Mouse (Mus musculus): Measurements from ENCODE around the gene Thap3. TPM values are rescaled to one million over a fixed set of nuclear protein-coding genes. Genes with fewer than 3 reads are reported as not detected.

Thap3 gene
- total and polyA plus RNA-seq, 3 experiments: 11.0 to 27.6 (median 12.8) TPM

DNA sequence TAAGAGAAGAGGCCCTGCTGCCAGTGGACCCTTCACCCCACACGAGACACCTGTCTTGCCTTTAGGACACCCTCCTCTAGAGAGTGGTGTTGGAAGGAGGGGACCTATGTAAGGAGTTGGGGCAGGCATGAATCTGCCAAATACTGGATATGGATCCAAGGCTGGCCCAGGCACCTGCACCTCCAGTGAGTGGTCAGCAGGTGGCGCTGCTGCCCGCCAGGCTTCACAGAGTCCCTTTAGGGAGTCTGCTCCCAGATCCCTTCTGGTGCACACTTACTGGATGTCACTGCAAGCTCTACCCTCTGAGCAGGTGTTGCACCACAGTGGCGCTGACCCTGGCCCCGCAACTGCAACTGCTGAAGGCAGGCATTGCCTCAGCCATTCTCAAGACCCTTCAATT, 7.4 kb downstream of the Thap3 start:
- Histone ChIP-seq H3K36me3 (replicated peaks in 1 of 2; ENCODE audit: control insufficient read depth in 1 of 2, insufficient read depth in 1 of 2, low read length in 1 of 2) (peaks cover 74 to 91% of the 10 kb centered on the region in 2 experiments), H3K9ac (ENCODE audit: insufficient read depth, low read depth) (no peak overlapping the region), H3K79me2 (replicated peaks; ENCODE audit: control insufficient read depth, extremely low read depth, insufficient read depth, poor library complexity, severe bottlenecking) (0 out of 2 replicates have a peak, but pooled peaks cover 2% of the 10 kb centered on the region), H3K27ac (ENCODE audit: insufficient read depth, low read depth) (no peak overlapping the region), H3K9me3 (replicated peaks; ENCODE audit: low read length) (no peaks in the 10 kb centered on the region), H3K4me1 (ENCODE audit: control insufficient read depth in 1 of 2, insufficient read depth in 2 of 2) (peaks cover 3 to 11% of the 10 kb centered on the region in 2 experiments; a peak in 3 of 4 replicates), H3K27me3 (replicated peaks) (no peaks in the 10 kb centered on the region), H3K4me2 (ENCODE audit: insufficient read depth, low read depth, poor library complexity, severe bottlenecking) (no peak overlapping the region), H3K4me3 (replicated peaks in 1 of 3; ENCODE audit: low read depth in 2 of 3, low read length in 2 of 3, poor library complexity in 1 of 3) (no peak overlapping the region)
- DNase-seq (ENCODE audit: extremely low read depth): peak; percentile 56
- TF ChIP-seq MAZ (IDR thresholded peaks at IDR 0.05; ENCODE audit: low read depth, low read length) (no peak), JUND (conservative IDR thresholded peaks at IDR 0.05; ENCODE audit: low read depth, low read length) (no peak), ETS1 (conservative IDR thresholded peaks at IDR 0.05; ENCODE audit: low read depth, low read length) (no peak), GABPA (IDR thresholded peaks at IDR 0.05; ENCODE audit: insufficient replicate concordance, low read depth, low read length) (no peak), SMC3 (IDR thresholded peaks at IDR 0.05; ENCODE audit: low read depth, low read length) (peak; percentile 73), SIN3A (IDR thresholded peaks at IDR 0.05; ENCODE audit: low read length) (no peak), USF1 (IDR thresholded peaks at IDR 0.05; ENCODE audit: low read depth, low read length) (no peak), PAX5 (IDR thresholded peaks at IDR 0.05; ENCODE audit: low read length) (no peak), HCFC1 (IDR thresholded peaks at IDR 0.05; ENCODE audit: low read depth, low read length) (no peak), ZC3H11A (IDR thresholded peaks at IDR 0.05; ENCODE audit: low read depth, low read length) (no peak), JUN (IDR thresholded peaks at IDR 0.05; ENCODE audit: insufficient read depth, low read depth, low read length) (no peak), POLR2A (IDR thresholded peaks at IDR 0.05; ENCODE audit: low read depth, low read length) (no peak), MAFK (IDR thresholded peaks at IDR 0.05; ENCODE audit: insufficient replicate concordance, low read length) (no peak), NRF1 (IDR thresholded peaks at IDR 0.05; ENCODE audit: low read depth, low read length) (no peak), CTCF (conservative IDR thresholded peaks at IDR 0.05 in 1 of 2, IDR thresholded peaks at IDR 0.05 in 1 of 2; ENCODE audit: low read depth in 2 of 2, low read length in 2 of 2) (peak; percentile 91 to 98), UBTF (IDR thresholded peaks at IDR 0.05; ENCODE audit: low read depth, low read length) (no peak), NELFE (IDR thresholded peaks at IDR 0.05; ENCODE audit: low read depth, low read length) (no peak), CHD1 (IDR thresholded peaks at IDR 0.05; ENCODE audit: low read depth, low read length) (no peak), RCOR1 (conservative IDR thresholded peaks at IDR 0.05; ENCODE audit: low read depth, low read length) (no peak), ZMIZ1 (IDR thresholded peaks at IDR 0.05; ENCODE audit: low read depth, low read length) (no peak), POLR2AphosphoS2 (IDR thresholded peaks at IDR 0.05; ENCODE audit: low read depth, low read length) (no peak), EP300 (IDR thresholded peaks at IDR 0.05; ENCODE audit: low read length) (no peak), E2F4 (IDR thresholded peaks at IDR 0.05; ENCODE audit: insufficient replicate concordance, low read depth, low read length) (no peak), RAD21 (IDR thresholded peaks at IDR 0.05; ENCODE audit: low read depth, low read length) (peak; percentile 82), USF2 (conservative IDR thresholded peaks at IDR 0.05; ENCODE audit: low read depth, low read length) (no peak)
- dilution Hi-C loops (cut with MboI; ENCODE audit: extremely low pct_ligation_motif_present, extremely low pct_unique_long_range_greater_than_20kb, low sequenced_read_pairs) (no loop called here), in situ Hi-C loops (cut with MboI; ENCODE audit: low pct_ligation_motif_present, low pct_unique_long_range_greater_than_20kb, low sequenced_read_pairs) (no loop called here)

All from CH12.LX (cell line).